Mouse (Mus musculus): ENCODE measurements around the gene Socs7. TPM values are rescaled to one million over a fixed set of nuclear protein-coding genes. Genes with fewer than 3 reads are reported as not detected.
"Not testable (repeated sequence)": the region's sequence is repeated elsewhere in the genome, so short reads cannot be mapped to it uniquely, and the experiment has no call there.

The Socs7 gene
- polyA plus RNA-seq, 1 experiment from 2014 or later: 2.1 TPM

DNA sequence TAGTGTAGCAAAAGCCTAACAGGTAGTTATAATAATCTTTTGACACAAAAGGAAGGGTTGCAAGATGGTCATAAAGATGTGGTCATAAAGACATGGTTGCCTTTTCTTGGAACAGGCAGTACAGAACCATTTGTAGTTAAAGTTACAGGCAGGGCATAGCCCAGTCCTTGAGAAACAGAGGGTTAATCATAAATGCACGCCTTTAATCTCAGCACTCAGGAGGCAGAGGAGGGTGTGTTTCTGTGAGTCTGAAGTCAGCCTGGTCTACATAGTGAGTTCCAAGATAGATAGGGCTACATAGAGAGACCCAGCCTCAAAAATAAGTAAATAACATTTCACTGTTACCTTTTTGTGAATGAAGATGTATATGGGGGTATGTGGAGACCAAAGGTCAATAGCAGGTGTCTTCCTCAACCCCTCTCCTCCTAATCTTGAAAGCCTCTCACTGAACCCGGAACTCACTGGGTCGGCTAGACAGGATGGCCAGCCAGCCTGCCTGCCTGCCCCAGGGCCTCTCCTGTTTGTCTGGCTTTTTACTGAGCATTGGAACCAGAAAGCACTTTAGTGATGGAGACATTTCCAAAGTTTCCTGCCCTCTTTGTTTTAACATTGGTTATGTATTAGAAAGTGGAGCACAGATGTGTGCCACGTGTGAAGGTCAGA is 9.3 kb upstream of the Socs7 start:
- peak; percentile 75 for ATAC-seq
- Histone ChIP-seq H3K9me3 (ENCODE audit: control insufficient read depth, low read length) (no peaks in the 10 kb centered on the region), H3K4me3 (ENCODE audit: low read length) (no peak overlapping the region), H3K36me3 (ENCODE audit: control insufficient read depth, insufficient read depth, low read length) (no peaks in the 10 kb centered on the region), H3K9ac (ENCODE audit: low read depth, low read length) (no peak overlapping the region), H3K27ac (ENCODE audit: low read length) (peak overlapping the region; percentile 43; the same call in 1 of the 2 replicates), H3K4me1 (ENCODE audit: control insufficient read depth, insufficient read depth, low read length) (0 out of 2 replicates have a peak, but pooled peaks cover 11% of the 10 kb centered on the region), H3K4me2 (ENCODE audit: low read depth, low read length) (no peak overlapping the region), H3K27me3 (replicated peaks; ENCODE audit: control insufficient read depth, insufficient read depth, low read length) (no peaks in the 10 kb centered on the region)
- 47% methylated on average over 4 of the region's 4 CpGs for WGBS

DNA sequence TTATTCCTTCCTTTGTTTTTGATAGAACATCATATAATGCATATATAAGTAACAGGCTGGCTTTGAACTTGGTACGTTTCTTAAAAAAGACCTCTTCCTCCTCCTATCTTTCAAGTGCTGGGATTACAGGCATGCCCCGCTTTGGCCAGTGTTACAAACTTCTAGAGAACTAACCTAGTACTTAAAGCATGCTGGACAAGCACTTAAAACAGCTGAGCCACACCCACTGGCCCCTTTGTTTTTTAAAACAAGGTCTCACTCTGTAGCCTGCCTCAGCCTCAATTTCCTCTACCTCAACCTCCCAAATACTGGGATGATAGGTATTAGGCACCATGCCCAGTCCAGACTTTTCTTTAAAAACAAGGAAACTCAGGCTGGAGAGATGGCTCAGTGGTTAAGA is 7.7 kb upstream of the Socs7 start:
- Histone ChIP-seq H3K4me1 (ENCODE audit: control insufficient read depth, insufficient read depth, low read length) (0 out of 2 replicates have a peak, but pooled peaks cover 11% of the 10 kb centered on the region), H3K9me3 (ENCODE audit: control insufficient read depth, low read length) (no peaks in the 10 kb centered on the region), H3K4me2 (ENCODE audit: low read depth, low read length) (no peak overlapping the region), H3K27me3 (replicated peaks; ENCODE audit: control insufficient read depth, insufficient read depth, low read length) (no peaks in the 10 kb centered on the region), H3K9ac (ENCODE audit: low read depth, low read length) (no peak overlapping the region), H3K27ac (ENCODE audit: low read length) (no peak overlapping the region), H3K36me3 (ENCODE audit: control insufficient read depth, insufficient read depth, low read length) (no peaks in the 10 kb centered on the region), H3K4me3 (ENCODE audit: low read length) (no peak overlapping the region)
- WGBS: 77% methylated on average over 2 of the region's 2 CpGs
- no peak for ATAC-seq

DNA sequence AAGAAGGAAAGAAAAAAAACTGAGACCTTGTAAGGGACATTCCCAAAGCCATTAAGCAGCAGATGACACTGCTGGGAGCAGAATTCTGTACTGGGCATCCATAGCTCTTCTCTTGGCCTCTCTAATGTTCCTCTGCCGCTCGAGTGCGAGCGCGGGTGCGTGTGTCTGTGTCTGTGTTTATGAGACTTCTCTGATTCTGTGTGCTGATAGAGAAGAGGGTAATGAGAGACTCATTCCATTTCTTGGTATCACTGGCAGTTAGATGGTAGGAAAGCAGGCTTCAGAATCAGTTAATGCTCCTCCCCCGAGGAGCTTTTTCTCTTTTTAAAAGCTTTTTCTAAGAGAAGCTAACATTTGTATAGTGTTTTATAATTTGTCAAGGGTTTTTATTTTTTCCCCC is 7.1 kb upstream of the Socs7 start:
- WGBS: 76% methylated on average over 7 of the region's 7 CpGs
- 0 out of 2 replicates have a peak, but pooled peaks cover 7% of the 10 kb centered on the region for H3K4me1 ChIP-seq (ENCODE audit: control insufficient read depth, insufficient read depth, low read length)

DNA sequence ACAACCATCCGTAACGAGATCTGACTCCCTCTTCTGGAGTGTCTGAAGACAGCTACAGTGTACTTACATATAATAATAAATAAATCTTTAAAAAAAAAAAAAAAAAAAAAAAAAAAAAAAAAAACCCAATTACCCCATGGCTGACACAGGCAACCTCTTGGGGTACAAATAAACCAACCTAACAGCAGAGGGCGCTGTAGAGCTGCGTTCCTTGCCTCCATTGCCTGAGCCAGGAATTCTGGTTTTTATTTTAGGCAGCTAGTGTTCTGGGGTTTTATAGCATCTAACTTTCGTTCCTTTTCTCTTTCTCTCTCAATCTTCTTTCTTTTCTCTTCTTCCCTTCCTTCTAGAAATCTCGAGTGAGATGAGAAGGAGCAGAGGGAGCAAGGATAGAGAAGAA is 4.7 kb upstream of the Socs7 start:
- not testable (repeated sequence) for H3K4me3 ChIP-seq (ENCODE audit: low read length); H3K9me3 ChIP-seq (ENCODE audit: control insufficient read depth, low read length); H3K9ac ChIP-seq (ENCODE audit: low read depth, low read length); H3K4me2 ChIP-seq (ENCODE audit: low read depth, low read length); H3K4me1 ChIP-seq (ENCODE audit: control insufficient read depth, insufficient read depth, low read length); H3K36me3 ChIP-seq (ENCODE audit: control insufficient read depth, insufficient read depth, low read length); H3K27ac ChIP-seq (ENCODE audit: low read length); ATAC-seq; H3K27me3 ChIP-seq (replicated peaks; ENCODE audit: control insufficient read depth, insufficient read depth, low read length)
- WGBS: 15% methylated on average over 4 of the region's 6 CpGs

More for the DNA sequence above, 7.1 kb upstream of the Socs7 start:
- Histone ChIP-seq H3K9ac (ENCODE audit: low read depth, low read length) (no peak overlapping the region), H3K36me3 (ENCODE audit: control insufficient read depth, insufficient read depth, low read length) (no peaks in the 10 kb centered on the region), H3K4me2 (ENCODE audit: low read depth, low read length) (no peak overlapping the region), H3K27ac (ENCODE audit: low read length) (no peak overlapping the region), H3K4me3 (ENCODE audit: low read length) (no peak overlapping the region), H3K27me3 (replicated peaks; ENCODE audit: control insufficient read depth, insufficient read depth, low read length) (no peaks in the 10 kb centered on the region), H3K9me3 (ENCODE audit: control insufficient read depth, low read length) (no peaks in the 10 kb centered on the region)
- no peak for ATAC-seq

DNA sequence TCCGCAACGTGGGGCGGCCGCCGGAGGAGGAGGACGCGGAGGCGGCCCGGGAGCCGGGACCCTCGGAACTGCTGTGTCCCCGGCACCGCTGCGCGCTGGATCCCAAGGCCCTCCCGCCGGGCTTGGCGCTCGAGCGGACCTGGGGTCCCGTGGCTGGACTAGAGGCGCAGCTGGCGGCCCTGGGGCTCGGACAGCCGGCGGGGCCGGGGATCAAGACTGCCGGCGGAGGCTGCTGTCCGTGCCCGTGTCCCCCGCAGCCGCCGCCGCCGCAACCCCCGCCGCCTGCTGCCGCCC is 245 bp downstream of the Socs7 start:
- WGBS: 0% methylated on average over 39 of the region's 39 CpGs
- peak; percentile 47; the same call in 1 of the 2 replicates for ATAC-seq
- peaks cover 13% of the 10 kb centered on the region for H3K4me1 ChIP-seq (ENCODE audit: control insufficient read depth, insufficient read depth, low read length)
- H3K4me3 ChIP-seq (ENCODE audit: low read length): peak overlapping the region; percentile 99
- H3K27ac ChIP-seq (ENCODE audit: low read length): peak overlapping the region; percentile 82
- no peaks in the 10 kb centered on the region for H3K27me3 ChIP-seq (replicated peaks; ENCODE audit: control insufficient read depth, insufficient read depth, low read length)
- H3K9me3 ChIP-seq (ENCODE audit: control insufficient read depth, low read length): no peaks in the 10 kb centered on the region
- no peaks in the 10 kb centered on the region for H3K36me3 ChIP-seq (ENCODE audit: control insufficient read depth, insufficient read depth, low read length)
- H3K9ac ChIP-seq (ENCODE audit: low read depth, low read length): peak overlapping the region; percentile 95
- H3K4me2 ChIP-seq (ENCODE audit: low read depth, low read length): peak overlapping the region; percentile 83

DNA sequence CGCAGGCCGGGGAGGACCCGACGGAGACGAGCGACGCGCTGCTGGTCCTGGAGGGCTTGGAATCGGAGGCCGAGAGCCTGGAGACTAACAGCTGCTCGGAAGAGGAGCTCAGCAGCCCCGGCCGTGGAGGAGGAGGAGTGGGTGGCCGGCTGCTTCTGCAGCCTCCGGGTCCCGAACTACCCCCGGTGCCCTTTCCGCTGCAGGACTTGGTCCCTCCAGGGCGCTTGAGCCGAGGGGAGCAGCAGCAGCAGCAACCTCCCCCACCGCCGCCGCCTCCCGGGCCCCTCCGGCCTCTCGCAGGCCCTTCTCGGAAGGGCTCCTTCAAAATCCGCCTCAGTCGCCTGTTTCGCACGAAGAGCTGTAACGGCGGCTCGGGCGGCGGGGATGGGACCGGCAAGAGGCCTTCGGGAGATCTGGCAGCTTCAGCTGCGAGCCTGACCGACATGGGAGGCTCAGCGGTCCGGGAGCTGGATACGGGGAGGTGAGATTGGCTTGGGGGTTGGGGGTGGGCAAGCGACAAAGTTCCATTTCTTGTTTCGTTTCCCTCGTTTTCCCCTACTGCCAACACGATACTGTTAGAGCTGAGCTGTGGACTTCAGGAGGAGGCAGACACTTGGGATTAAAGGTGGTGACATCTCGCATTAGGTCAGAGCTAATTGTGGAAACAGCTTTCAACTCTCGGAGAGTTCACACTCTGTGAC is 742 bp downstream of the Socs7 start:
- Histone ChIP-seq H3K4me2 (ENCODE audit: low read depth, low read length) (peak overlapping the region; percentile 83), H3K4me3 (ENCODE audit: low read length) (peak overlapping the region; percentile 99), H3K27ac (ENCODE audit: low read length) (peak overlapping the region; percentile 82), H3K27me3 (replicated peaks; ENCODE audit: control insufficient read depth, insufficient read depth, low read length) (no peaks in the 10 kb centered on the region), H3K9ac (ENCODE audit: low read depth, low read length) (peak overlapping the region; percentile 95), H3K4me1 (ENCODE audit: control insufficient read depth, insufficient read depth, low read length) (peaks cover 13% of the 10 kb centered on the region), H3K36me3 (ENCODE audit: control insufficient read depth, insufficient read depth, low read length) (no peaks in the 10 kb centered on the region), H3K9me3 (ENCODE audit: control insufficient read depth, low read length) (no peaks in the 10 kb centered on the region)
- WGBS: under 1% methylated on average over 46 of the region's 49 CpGs
- peak; percentile 32 for ATAC-seq

DNA sequence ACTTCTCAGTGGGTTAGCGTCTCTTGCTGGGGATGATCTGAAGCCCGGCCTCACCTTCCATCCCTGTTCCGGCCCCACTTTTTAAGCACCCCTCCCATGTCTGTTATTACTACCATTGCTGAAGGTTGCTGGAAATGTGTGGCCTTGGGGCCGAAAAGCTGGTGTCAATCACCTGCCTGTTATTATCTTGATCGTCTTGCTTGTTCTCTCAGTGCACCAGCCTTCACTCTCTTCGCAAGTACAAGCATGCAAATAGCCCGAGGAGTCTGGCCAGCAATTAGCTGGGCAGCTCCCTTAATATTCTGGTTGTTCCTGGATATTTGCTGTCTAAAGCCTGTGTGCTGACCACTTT is 1.3 kb downstream of the Socs7 start:
- Histone ChIP-seq H3K9ac (ENCODE audit: low read depth, low read length) (peak overlapping the region; percentile 95), H3K36me3 (ENCODE audit: control insufficient read depth, insufficient read depth, low read length) (no peaks in the 10 kb centered on the region), H3K4me1 (ENCODE audit: control insufficient read depth, insufficient read depth, low read length) (peaks cover 13% of the 10 kb centered on the region), H3K27ac (ENCODE audit: low read length) (no peak overlapping the region), H3K4me3 (ENCODE audit: low read length) (peak overlapping the region; percentile 99), H3K27me3 (replicated peaks; ENCODE audit: control insufficient read depth, insufficient read depth, low read length) (no peaks in the 10 kb centered on the region), H3K4me2 (ENCODE audit: low read depth, low read length) (peak overlapping the region; percentile 83), H3K9me3 (ENCODE audit: control insufficient read depth, low read length) (no peaks in the 10 kb centered on the region)
- WGBS: under 1% methylated on average over 7 of the region's 7 CpGs
- ATAC-seq: no peak

DNA sequence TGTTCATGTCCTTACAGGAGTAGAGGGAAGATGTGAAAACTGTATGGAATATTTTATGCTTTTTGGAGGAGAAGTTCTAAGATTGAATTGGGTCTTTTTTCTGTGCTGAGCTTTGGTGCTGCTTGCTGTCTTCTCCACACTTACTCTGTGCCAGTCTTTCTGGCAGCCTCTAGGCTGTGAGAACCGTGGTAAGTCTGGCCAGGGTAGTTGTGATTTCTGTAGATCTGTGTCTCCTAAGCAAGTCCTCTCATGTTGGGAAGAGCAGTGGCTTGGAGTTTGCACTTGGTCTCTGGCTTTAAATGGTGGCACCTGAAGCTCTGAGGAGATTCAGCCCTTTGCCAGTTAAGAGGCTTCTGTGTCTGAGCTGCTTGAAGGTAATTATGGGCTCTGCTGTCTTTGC is 3.2 kb downstream of the Socs7 start:
- Histone ChIP-seq H3K4me2 (ENCODE audit: low read depth, low read length) (no peak overlapping the region), H3K9me3 (ENCODE audit: control insufficient read depth, low read length) (no peaks in the 10 kb centered on the region), H3K9ac (ENCODE audit: low read depth, low read length) (no peak overlapping the region), H3K4me3 (ENCODE audit: low read length) (no peak overlapping the region), H3K27me3 (replicated peaks; ENCODE audit: control insufficient read depth, insufficient read depth, low read length) (no peaks in the 10 kb centered on the region), H3K36me3 (ENCODE audit: control insufficient read depth, insufficient read depth, low read length) (no peaks in the 10 kb centered on the region), H3K4me1 (ENCODE audit: control insufficient read depth, insufficient read depth, low read length) (peaks cover 13% of the 10 kb centered on the region), H3K27ac (ENCODE audit: low read length) (no peak overlapping the region)
- no peak for ATAC-seq
- 57% methylated on average over 1 of the region's 1 CpGs for WGBS

DNA sequence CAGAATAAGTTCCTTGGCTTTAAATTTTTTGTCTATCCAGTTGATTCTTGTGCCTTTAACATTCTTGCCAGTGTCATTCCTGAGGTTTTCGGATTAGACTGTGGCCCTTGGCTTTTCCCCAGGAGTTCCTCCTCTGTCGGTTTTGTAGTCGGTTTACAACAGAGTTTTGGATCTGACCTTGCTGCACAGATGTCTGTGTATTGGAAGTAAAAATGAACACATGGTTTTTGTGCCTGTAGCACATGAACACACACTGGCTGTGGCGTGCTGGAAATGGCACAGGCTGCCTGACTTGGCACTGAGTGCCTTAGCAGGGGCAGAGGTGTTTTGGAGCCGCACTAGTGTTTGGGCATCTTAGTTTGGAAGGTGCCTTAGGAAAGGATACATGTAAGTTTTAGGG is 6.2 kb downstream of the Socs7 start:
- Histone ChIP-seq H3K27me3 (replicated peaks; ENCODE audit: control insufficient read depth, insufficient read depth, low read length) (no peaks in the 10 kb centered on the region), H3K4me3 (ENCODE audit: low read length) (no peak overlapping the region), H3K4me2 (ENCODE audit: low read depth, low read length) (no peak overlapping the region), H3K4me1 (ENCODE audit: control insufficient read depth, insufficient read depth, low read length) (peaks cover 13% of the 10 kb centered on the region; the same call in 1 of the 2 replicates), H3K9me3 (ENCODE audit: control insufficient read depth, low read length) (no peaks in the 10 kb centered on the region), H3K36me3 (ENCODE audit: control insufficient read depth, insufficient read depth, low read length) (no peaks in the 10 kb centered on the region), H3K27ac (ENCODE audit: low read length) (no peak overlapping the region), H3K9ac (ENCODE audit: low read depth, low read length) (no peak overlapping the region)
- WGBS: 85% methylated on average over 5 of the region's 5 CpGs
- ATAC-seq: no peak

All from intestine, embryonic 16.5 days (tissue).